Comparison of ENCODE assay signal across 27 mouse cellular contexts in genomic region chr7:90243151-90243550, GRCm38 (mm10). TPM values are rescaled to one million over a fixed set of nuclear protein-coding genes. Genes with fewer than 3 reads are reported as not detected.
DNase-seq lines count a peak whose midpoint lies in the region; ATAC-seq and TF ChIP-seq lines count a peak whose summit lies in the region.
"Had no signal": no experiment of that assay in that cellular context is flagged by ENCODE, and none has a peak within 500 bp of the region (broad histone marks: within the 10 kb centered on the region; RNA-seq: fewer than 3 reads in every experiment).

No protein-coding gene starts in this region.

- no peaks in the 10 kb centered on the region for H3K27me3 ChIP-seq in C2C12 (ENCODE audit: control insufficient read depth, insufficient read depth, insufficient read length)
- H3K27me3 ChIP-seq: forebrain, embryonic 15.5 days; heart, embryonic 15.5 days had no signal

- DNase-seq in 3T3-L1 (ENCODE audit: low read depth, low spot score): peak; percentile 64
- no peak for DNase-seq in cerebellum, adult 9-11 months
- DNase-seq in heart, postnatal 36 days: no peak
- no peak for DNase-seq in kidney, postnatal 4 days
- DNase-seq in right cerebral cortex, postnatal 10 days (ENCODE audit: low spot score in 2 of 2): no peak
- DNase-seq: adrenal gland, postnatal 10 days; cerebellum, adult 11-12 months; cerebellum, adult 9-10 months; cerebellum, postnatal 36 days; gastrocnemius, postnatal 36 days; heart, adult 2 months; heart, postnatal 14 days had no signal

- no peaks in the 10 kb centered on the region for H3K36me3 ChIP-seq in C2C12 (ENCODE audit: control insufficient read depth, insufficient read depth)
- H3K36me3 ChIP-seq: embryonic facial prominence, embryonic 10.5 days; forebrain, embryonic 15.5 days; heart, embryonic 15.5 days; hindbrain, embryonic 10.5 days had no signal

- no peaks in the 10 kb centered on the region for H3K79me3 ChIP-seq in C2C12 (ENCODE audit: low read depth)

- peak; percentile 69 for ATAC-seq in common myeloid progenitor, adult 5-6 weeks (replicated peaks; ENCODE audit: low read depth, poor library complexity, severe bottlenecking)
- ATAC-seq in megakaryocyte progenitor cell, adult 5-6 weeks (replicated peaks; ENCODE audit: poor library complexity): peak; percentile 77
- ATAC-seq: forebrain, embryonic 15.5 days had no signal

- H3ac ChIP-seq in C2C12 (ENCODE audit: control insufficient read depth, insufficient read length, low read depth): no peak overlapping the region

- H3K4me3 ChIP-seq in C2C12 (ENCODE audit: insufficient read depth, poor library complexity, severe bottlenecking): no peak overlapping the region
- H3K4me3 ChIP-seq: embryonic facial prominence, embryonic 10.5 days; erythroblast, embryonic 14.5 days; forebrain, embryonic 15.5 days; heart, adult 2 months; heart, embryonic 15.5 days; hindbrain, embryonic 10.5 days had no signal

- no peaks in the 10 kb centered on the region for H3K79me2 ChIP-seq in C2C12 (ENCODE audit: control insufficient read depth, insufficient read depth)

- no peak for TF ChIP-seq CTCF in C2C12 (IDR thresholded peaks at IDR 0.05; ENCODE audit: control insufficient read depth, insufficient read depth, insufficient read length)

- intact Hi-C loops in heart, postnatal 36 days (cut with DNase I): no loop called here

TF ChIP-seq in C2C12, 6 proteins besides CTCF, POLR2A, EP300 and RAD21:
- TF ChIP-seq MYOG (IDR thresholded peaks at IDR 0.05; ENCODE audit: control insufficient read depth, extremely low read depth, insufficient read length) (no peak), CEBPB (IDR thresholded peaks at IDR 0.05; ENCODE audit: low read depth) (peak; percentile 48)

RNA-seq across cellular contexts. Expression of gene Ccdc83, which starts 22.4 kb away (rescaled TPM):
- polyA plus RNA-seq in C2C12 (2012; fragmentation: generic; extraction: Trizol): not detected
- not detected in 2 replicates for total RNA-seq in common myeloid progenitor, adult 5-6 weeks (2017)
- not detected in 2 replicates for total RNA-seq in megakaryocyte progenitor cell, adult 5-6 weeks (2015)
- total RNA-seq in megakaryocyte progenitor cell, adult 5-6 weeks (2017): not detected in 2 replicates
- under 1 TPM; 0.24 to 0.28 TPM for total RNA-seq in heart, postnatal 36 days (2021)
- total RNA-seq: adrenal gland, postnatal 10 days; adrenal gland, postnatal 4 days; gastrocnemius, adult 8-10 months; gastrocnemius, postnatal 36 days; heart, adult 2 months had no signal
- polyA plus RNA-seq: brain, embryonic 14.5 days; embryonic facial prominence, embryonic 10.5 days; embryonic facial prominence, embryonic 14.5 days; erythroblast, embryonic 14.5 days; forebrain, embryonic 11.5 days; forebrain, embryonic 15.5 days; heart, embryonic 11.5 days; heart, embryonic 15.5 days; hindbrain, embryonic 10.5 days; hindbrain, embryonic 14.5 days had no signal

RNA-seq across cellular contexts. Expression of gene Sytl2, which starts 58.9 kb away (rescaled TPM):
- polyA plus RNA-seq in C2C12 (2012; fragmentation: generic; extraction: Trizol): 21.9 TPM
- total RNA-seq in common myeloid progenitor, adult 5-6 weeks (2017): 0.39 TPM in 1 of 2 replicates, not detected in the other
- total RNA-seq in megakaryocyte progenitor cell, adult 5-6 weeks (2015): 0.10 TPM in 1 of 2 replicates, not detected in the other
- 0.17 and 1.0 TPM in 2 replicates for total RNA-seq in megakaryocyte progenitor cell, adult 5-6 weeks (2017)
- total RNA-seq in heart, postnatal 36 days (2021): 1 to 10 TPM; 2.6 to 2.7 TPM
